Mouse (Mus musculus) liver, adult 2 months (tissue): ENCODE measurements around the gene Cyp2c66. TPM values are rescaled to one million over a fixed set of nuclear protein-coding genes. Genes with fewer than 3 reads are reported as not detected.
"Not testable (repeated sequence)": the region's sequence is repeated elsewhere in the genome, so short reads cannot be mapped to it uniquely, and the experiment has no call there.

Experiments used
- DNase-seq: peaks from one replicate; pipeline ENCODE4 v3.0.0-alpha.2; 2011; ENCODE audit warnings: low read depth, low spot score; ENCODE audit errors: extremely low read depth
- H3K27ac ChIP-seq: fragments of 200-500 bp; replicated peaks from 2 replicates; pipeline ENCODE4 v1.5.1; 2012; ENCODE audit warnings: low read depth, mild to moderate bottlenecking, control low read depth, inconsistent platforms, low read length; ENCODE audit not compliant: insufficient read depth
- H3K27me3 ChIP-seq: fragments of 200-500 bp; 2 replicates; pipeline ENCODE4 v1.6.1; 2012; ENCODE audit warnings: mild to moderate bottlenecking, moderate library complexity, low read length, inconsistent platforms; ENCODE audit not compliant: control insufficient read depth, insufficient read depth
- H3K36me3 ChIP-seq: fragments of 200-500 bp; 2 replicates; pipeline ENCODE4 v1.6.1; 2012; ENCODE audit warnings: low read length, inconsistent platforms; ENCODE audit not compliant: control insufficient read depth, insufficient read depth
- H3K4me1 ChIP-seq: fragments of 200-500 bp; 2 replicates; pipeline ENCODE4 v1.6.1; 2011; ENCODE audit warnings: low read length; ENCODE audit not compliant: control insufficient read depth, insufficient read depth
- H3K4me3 ChIP-seq: fragments of 200-500 bp; 2 replicates; pipeline ENCODE4 v1.5.1; 2011; ENCODE audit warnings: low read depth, mild to moderate bottlenecking, control low read depth, low read length, moderate library complexity; ENCODE audit not compliant: insufficient read depth
- H3K79me2 ChIP-seq: fragments of 200-500 bp; 2 replicates; pipeline ENCODE4 v1.6.1; 2012; ENCODE audit warnings: inconsistent platforms, mild to moderate bottlenecking, low read length, moderate library complexity; ENCODE audit not compliant: control insufficient read depth, insufficient read depth
- H3K9ac ChIP-seq: fragments of 200-500 bp; 2 replicates; pipeline ENCODE4 v1.6.1; 2012; ENCODE audit warnings: low read depth, mild to moderate bottlenecking, control low read depth, inconsistent platforms, low read length
- CTCF ChIP-seq: fragments of 200-500 bp; IDR thresholded peaks from 2 replicates; pipeline ENCODE4 v1.5.1; 2011; ENCODE audit warnings: low read depth, low read length, control low read depth
- POLR2A ChIP-seq: fragments of 200-500 bp; IDR thresholded peaks from 2 replicates; pipeline ENCODE4 v1.6.1; 2011; ENCODE audit warnings: low read length, control low read depth; ENCODE audit not compliant: insufficient read depth; ENCODE audit errors: extremely low read depth
- WGBS: fragments of 180-500 bp; shearing (Covaris S2); methylation state at CpG from one replicate; pipeline ENCODE4 v1.1.7; 2018; 5-methylcytosine and 5-hydroxymethylcytosine counted together
- polyA plus RNA-seq: library from polyadenylated mRNA; depleted of rRNA; stranded (reverse); fragments of >200 nt; gene quantifications from 2 replicates; pipeline ENCODE4 v1.2.3, GENCODE M21; 2012; rRNA removed
- total RNA-seq: library from RNA; depleted of rRNA; stranded (reverse); fragments of >200 nt; gene quantifications from 2 replicates; pipeline ENCODE4 v1.2.3, GENCODE M21; 2014; rRNA removed

The Cyp2c66 gene
- total RNA-seq (not detected in 2 replicates), polyA plus RNA-seq (not detected in 2 replicates)

DNA sequence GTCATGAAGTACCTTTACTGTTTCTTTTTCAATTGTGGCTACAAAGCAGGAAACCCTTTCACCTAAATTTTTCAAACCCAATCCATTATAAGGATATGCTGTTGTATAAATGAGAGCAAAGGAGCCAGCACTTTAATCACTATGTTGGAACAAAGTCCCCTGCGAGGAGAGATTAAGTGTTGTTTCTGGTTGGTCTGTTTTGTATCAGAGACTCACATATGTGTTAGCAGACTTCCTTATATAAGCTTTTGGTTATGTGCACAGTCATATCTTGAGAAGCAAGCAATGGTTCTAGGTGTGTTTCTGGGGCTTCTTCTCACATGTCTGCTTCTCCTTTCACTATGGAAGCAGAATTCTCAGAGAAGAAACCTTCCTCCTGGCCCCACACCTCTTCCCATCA, at the start of gene Cyp2c66:
Gene Cyp2c66, plus strand, starts transcription at position 255 of the 400 bp plus-strand sequence.
- H3K4me1 ChIP-seq = no peaks in the 10 kb centered on the region
- H3K27ac ChIP-seq = no peak within 1 kb of the TSS
- no peak within 1 kb of the TSS for H3K9ac ChIP-seq
- no peaks in the 10 kb centered on the region for H3K36me3 ChIP-seq
- TF ChIP-seq POLR2A (no peak), CTCF (no peak)
- WGBS = 84% methylated on average over 1 of the region's 1 CpGs
- DNase-seq = no peak
- no peaks in the 10 kb centered on the region for H3K27me3 ChIP-seq
- H3K79me2 ChIP-seq = no peaks in the 10 kb centered on the region
- H3K4me3 ChIP-seq = no peak within 1 kb of the TSS

DNA sequence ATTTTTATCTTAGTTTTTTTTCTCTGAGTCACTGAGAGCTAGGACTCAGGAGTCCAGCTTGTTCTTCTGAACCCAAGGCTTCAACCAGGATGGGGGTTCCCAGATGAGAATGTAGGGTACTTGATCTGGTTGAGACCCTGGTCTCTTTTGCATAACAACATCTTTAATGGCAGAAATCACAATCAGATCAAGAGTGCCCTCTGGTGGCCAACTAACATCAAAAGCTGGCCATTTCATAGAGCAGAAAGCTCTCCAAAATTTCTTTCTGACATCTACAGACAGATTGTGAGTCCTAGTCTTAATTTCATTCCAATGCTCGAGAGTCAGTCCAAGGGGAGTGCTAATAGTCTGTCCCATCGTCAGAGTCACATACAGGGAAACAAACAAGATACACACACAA, 14.9 kb upstream of the Cyp2c66 start:
- H3K4me3 ChIP-seq, H3K27me3 ChIP-seq, DNase-seq, H3K9ac ChIP-seq, H3K4me1 ChIP-seq, H3K27ac ChIP-seq, H3K79me2 ChIP-seq, H3K36me3 ChIP-seq: not testable (repeated sequence)
- 78% methylated on average over 2 of the region's 2 CpGs for WGBS

DNA sequence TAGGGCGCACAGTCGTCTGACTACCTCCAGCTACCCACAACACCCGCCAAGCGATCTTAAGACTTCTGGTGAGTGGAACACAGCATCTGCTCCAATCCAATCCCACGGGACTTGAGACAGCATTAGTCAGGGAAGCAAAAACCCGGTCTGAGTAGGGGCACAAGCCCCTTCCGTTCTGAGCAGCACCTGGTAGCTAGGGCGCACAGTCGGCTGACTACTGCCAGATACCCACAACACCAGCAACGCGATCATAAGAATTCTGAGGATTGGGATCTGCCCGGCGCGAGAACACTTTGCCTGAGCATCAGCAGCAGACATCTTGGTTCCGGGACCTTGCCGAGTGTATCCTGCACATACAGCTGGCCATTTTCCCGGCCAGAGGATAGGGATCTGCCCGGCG, 43.1 kb downstream of the Cyp2c66 start:
- H3K9ac ChIP-seq, H3K27me3 ChIP-seq, H3K27ac ChIP-seq, H3K4me1 ChIP-seq, H3K36me3 ChIP-seq, H3K4me3 ChIP-seq, H3K79me2 ChIP-seq, DNase-seq: not testable (repeated sequence)
- 78% methylated on average over 19 of the region's 19 CpGs for WGBS

Other genes with a start within 250 kb of the Cyp2c66 start
- gene Hells, start 183.0 kb upstream of the Cyp2c66 start, total RNA-seq = 0.92 and 1.5 TPM in 2 replicates
- 0.11 and 0.20 TPM in 2 replicates for gene Hells, start 183.0 kb upstream of the Cyp2c66 start, polyA plus RNA-seq
- gene Cyp2c55, start 106.9 kb upstream of the Cyp2c66 start, total RNA-seq = 17.3 and 55.8 TPM in 2 replicates
- 3.5 and 11.6 TPM in 2 replicates for gene Cyp2c55, start 106.9 kb upstream of the Cyp2c66 start, polyA plus RNA-seq
- 0.09 TPM in 1 of 2 replicates, not detected in the other for gene Cyp2c65, start 52.9 kb upstream of the Cyp2c66 start, total RNA-seq
- not detected in 2 replicates for gene Cyp2c65, start 52.9 kb upstream of the Cyp2c66 start, polyA plus RNA-seq
- gene Cyp2c29, start 155.5 kb downstream of the Cyp2c66 start, total RNA-seq = 1,515 and 1,916 TPM in 2 replicates
- gene Cyp2c29, start 155.5 kb downstream of the Cyp2c66 start, polyA plus RNA-seq = 1,145 and 1,548 TPM in 2 replicates